Mouse (Mus musculus) heart, adult 8-10 months (tissue): Measurements from ENCODE around the gene Ehbp1. TPM values are rescaled to one million over a fixed set of nuclear protein-coding genes. Genes with fewer than 3 reads are reported as not detected.

Experiments
- DNase-seq: peaks from one replicate; pipeline ENCODE4 v3.0.0; 2022; ENCODE audit warnings: low spot score
- total RNA-seq, 4 experiments: library from RNA; stranded (reverse); gene quantifications; 2 replicates each; pipeline ENCODE4 v1.2.4; 2022

Ehbp1 gene
- total RNA-seq, 4 experiments from 2014 or later: 107 to 167 (median 129) TPM

GRCm38 (mm10) chr11:22000316-22001076, 341.6 kb downstream of the Ehbp1 start:
- no peak for DNase-seq

GRCm38 (mm10) chr11:21999396-22000315, 342.4 kb downstream of the Ehbp1 start:
- DNase-seq: no peak

GRCm38 (mm10) chr11:21998141-21999047, 343.7 kb downstream of the Ehbp1 start:
- no peak for DNase-seq

- no peak for DNase-seq
Measured at GRCm38 (mm10) chr11:21997561-21998140, 344.4 kb downstream of the Ehbp1 start.

- DNase-seq: no peak
Measured at GRCm38 (mm10) chr11:21996661-21997560, 345.2 kb downstream of the Ehbp1 start.

GRCm38 (mm10) chr11:21996325-21996647, 345.8 kb downstream of the Ehbp1 start:
- DNase-seq: no peak

- no peak for DNase-seq
Measured at GRCm38 (mm10) chr11:21995534-21996324, 346.4 kb downstream of the Ehbp1 start.

GRCm38 (mm10) chr11:21994377-21995370, 347.4 kb downstream of the Ehbp1 start:
- DNase-seq: no peak

GRCm38 (mm10) chr11:21993597-21994376, 348.3 kb downstream of the Ehbp1 start:
- DNase-seq: no peak

- no peak for DNase-seq
Measured at GRCm38 (mm10) chr11:21992761-21993596, 349.1 kb downstream of the Ehbp1 start.

GRCm38 (mm10) chr11:21988398-21988946, 353.6 kb downstream of the Ehbp1 start:
- no peak for DNase-seq

- no peak for DNase-seq
Measured at GRCm38 (mm10) chr11:21985118-21985517, 357.0 kb downstream of the Ehbp1 start.

- DNase-seq: no peak
Measured at GRCm38 (mm10) chr11:21974005-21974531, 368.0 kb downstream of the Ehbp1 start.

GRCm38 (mm10) chr11:21973597-21973996, 368.5 kb downstream of the Ehbp1 start:
- no peak for DNase-seq

GRCm38 (mm10) chr11:21968922-21969321, 373.2 kb downstream of the Ehbp1 start:
- no peak for DNase-seq
